Mouse (Mus musculus): ENCODE results near the gene Steap2. TPM values are rescaled to one million over a fixed set of nuclear protein-coding genes. Genes with fewer than 3 reads are reported as not detected.

The Steap2 gene
- 2.8 and 2.9 TPM in 2 replicates for polyA plus RNA-seq (2015; fragmentation: Nextera tagmentation; extraction: Ambion mirVana)

- Histone ChIP-seq H3K36me3 (no peaks in the 10 kb centered on the region), H3K4me1 (0 out of 2 replicates have a peak, but pooled peaks cover 2% of the 10 kb centered on the region), H3K9me3 (no peaks in the 10 kb centered on the region), H3K4me3 (peak within 1 kb of the TSS; percentile 85), H3K9ac (peak within 1 kb of the TSS; percentile 90), H3K27me3 (replicated peaks) (no peaks in the 10 kb centered on the region; the same call in 1 of the 2 replicates), H3K27ac (replicated peaks) (no peak within 1 kb of the TSS; the same call in 1 of the 2 replicates), H3K4me2 (peak within 1 kb of the TSS; percentile 86)
- under 1% methylated on average over 66 of the region's 66 CpGs for WGBS
- ATAC-seq (ENCODE audit: extremely low read depth, insufficient number of reproducible peaks, low FRiP score, low TSS enrichment), result peak; percentile 52; the same call in 1 of the 2 replicates
Observed at GRCm38 (mm10) chr5:5693956-5694653, at the start of gene Steap2. TSS of gene Steap2 (minus strand) at chr5:5694578.

GRCm38 (mm10) chr5:5734445-5734844 lies 40.1 kb upstream of the Steap2 start:
- H3K9me3 ChIP-seq, result no peaks in the 10 kb centered on the region
- H3K4me3 ChIP-seq, result no peak overlapping the region
- no peak overlapping the region for H3K9ac ChIP-seq
- no peak overlapping the region for H3K27ac ChIP-seq (replicated peaks)
- no peaks in the 10 kb centered on the region for H3K36me3 ChIP-seq
- H3K4me1 ChIP-seq, result 0 out of 2 replicates have a peak, but pooled peaks cover 4% of the 10 kb centered on the region
- 85% methylated on average over 9 of the region's 9 CpGs for WGBS
- no peak overlapping the region for H3K4me2 ChIP-seq
- no peak for ATAC-seq (ENCODE audit: extremely low read depth, insufficient number of reproducible peaks, low FRiP score, low TSS enrichment)
- no peaks in the 10 kb centered on the region for H3K27me3 ChIP-seq (replicated peaks)

- Histone ChIP-seq H3K4me1 (0 out of 2 replicates have a peak, but pooled peaks cover 3% of the 10 kb centered on the region), H3K4me3 (no peak overlapping the region), H3K27me3 (replicated peaks) (no peaks in the 10 kb centered on the region), H3K36me3 (no peaks in the 10 kb centered on the region), H3K9me3 (no peaks in the 10 kb centered on the region), H3K4me2 (no peak overlapping the region), H3K27ac (replicated peaks) (no peak overlapping the region), H3K9ac (no peak overlapping the region)
- 61% methylated on average over 2 of the region's 2 CpGs for WGBS
- no peak for ATAC-seq (ENCODE audit: extremely low read depth, insufficient number of reproducible peaks, low FRiP score, low TSS enrichment)
Observed at GRCm38 (mm10) chr5:5732858-5733257, 38.5 kb upstream of the Steap2 start.

- H3K9ac ChIP-seq, result no peak overlapping the region
- H3K36me3 ChIP-seq, result no peaks in the 10 kb centered on the region
- H3K9me3 ChIP-seq, result no peaks in the 10 kb centered on the region
- 85% methylated on average over 3 of the region's 3 CpGs for WGBS
- no peaks in the 10 kb centered on the region for H3K4me1 ChIP-seq
- H3K27me3 ChIP-seq (replicated peaks), result no peaks in the 10 kb centered on the region
- no peak overlapping the region for H3K27ac ChIP-seq (replicated peaks)
- H3K4me3 ChIP-seq, result no peak overlapping the region
- H3K4me2 ChIP-seq, result no peak overlapping the region
- ATAC-seq (ENCODE audit: extremely low read depth, insufficient number of reproducible peaks, low FRiP score, low TSS enrichment), result no peak
Observed at GRCm38 (mm10) chr5:5732208-5732607, 37.8 kb upstream of the Steap2 start.

- WGBS, result 80% methylated on average over 4 of the region's 4 CpGs
- H3K4me1 ChIP-seq, result no peaks in the 10 kb centered on the region
- no peak overlapping the region for H3K4me3 ChIP-seq
- H3K27ac ChIP-seq (replicated peaks), result no peak overlapping the region
- no peaks in the 10 kb centered on the region for H3K9me3 ChIP-seq
- H3K27me3 ChIP-seq (replicated peaks), result no peaks in the 10 kb centered on the region
- no peak overlapping the region for H3K4me2 ChIP-seq
- no peak overlapping the region for H3K9ac ChIP-seq
- no peaks in the 10 kb centered on the region for H3K36me3 ChIP-seq
- no peak for ATAC-seq (ENCODE audit: extremely low read depth, insufficient number of reproducible peaks, low FRiP score, low TSS enrichment)
Observed at GRCm38 (mm10) chr5:5729904-5730303, 35.5 kb upstream of the Steap2 start.

- H3K9me3 ChIP-seq, result no peaks in the 10 kb centered on the region
- no peak overlapping the region for H3K9ac ChIP-seq
- 81% methylated on average over 7 of the region's 7 CpGs for WGBS
- H3K4me2 ChIP-seq, result no peak overlapping the region
- H3K27me3 ChIP-seq (replicated peaks), result no peaks in the 10 kb centered on the region
- H3K36me3 ChIP-seq, result no peaks in the 10 kb centered on the region
- H3K4me3 ChIP-seq, result no peak overlapping the region
- no peak overlapping the region for H3K27ac ChIP-seq (replicated peaks)
- H3K4me1 ChIP-seq, result no peaks in the 10 kb centered on the region
- no peak for ATAC-seq (ENCODE audit: extremely low read depth, insufficient number of reproducible peaks, low FRiP score, low TSS enrichment)
Observed at GRCm38 (mm10) chr5:5722217-5722616, 27.8 kb upstream of the Steap2 start.

- Histone ChIP-seq H3K4me2 (no peak overlapping the region), H3K27ac (replicated peaks) (no peak overlapping the region), H3K4me1 (no peaks in the 10 kb centered on the region), H3K27me3 (replicated peaks) (no peaks in the 10 kb centered on the region), H3K9me3 (no peaks in the 10 kb centered on the region), H3K9ac (no peak overlapping the region), H3K36me3 (no peaks in the 10 kb centered on the region), H3K4me3 (no peak overlapping the region)
- WGBS, result 57% methylated on average over 4 of the region's 4 CpGs
- ATAC-seq (ENCODE audit: extremely low read depth, insufficient number of reproducible peaks, low FRiP score, low TSS enrichment), result no peak
Observed at GRCm38 (mm10) chr5:5711032-5711431, 16.7 kb upstream of the Steap2 start.

GRCm38 (mm10) chr5:5707341-5708278 lies 13.2 kb upstream of the Steap2 start:
- Histone ChIP-seq H3K9ac (no peak overlapping the region), H3K36me3 (no peaks in the 10 kb centered on the region), H3K4me2 (no peak overlapping the region), H3K4me1 (no peaks in the 10 kb centered on the region), H3K27me3 (replicated peaks) (no peaks in the 10 kb centered on the region), H3K9me3 (no peaks in the 10 kb centered on the region), H3K4me3 (no peak overlapping the region), H3K27ac (replicated peaks) (no peak overlapping the region)
- WGBS, result 61% methylated on average over 13 of the region's 13 CpGs
- no peak for ATAC-seq (ENCODE audit: extremely low read depth, insufficient number of reproducible peaks, low FRiP score, low TSS enrichment)

- no peak overlapping the region for H3K4me2 ChIP-seq
- H3K27me3 ChIP-seq (replicated peaks), result no peaks in the 10 kb centered on the region
- no peak overlapping the region for H3K4me3 ChIP-seq
- H3K4me1 ChIP-seq, result no peaks in the 10 kb centered on the region
- no peaks in the 10 kb centered on the region for H3K36me3 ChIP-seq
- H3K9ac ChIP-seq, result no peak overlapping the region
- ATAC-seq (ENCODE audit: extremely low read depth, insufficient number of reproducible peaks, low FRiP score, low TSS enrichment), result no peak
- 56% methylated on average over 2 of the region's 2 CpGs for whole genome bisulfite sequencing
- H3K9me3 ChIP-seq, result no peaks in the 10 kb centered on the region
- H3K27ac ChIP-seq (replicated peaks), result no peak overlapping the region
Observed at GRCm38 (mm10) chr5:5705019-5705418, 10.6 kb upstream of the Steap2 start.

GRCm38 (mm10) chr5:5700386-5700785 lies 6.0 kb upstream of the Steap2 start:
- ATAC-seq (ENCODE audit: extremely low read depth, insufficient number of reproducible peaks, low FRiP score, low TSS enrichment), result no peak
- Histone ChIP-seq H3K27ac (replicated peaks) (no peak overlapping the region), H3K9me3 (no peaks in the 10 kb centered on the region), H3K9ac (no peak overlapping the region), H3K27me3 (replicated peaks) (no peaks in the 10 kb centered on the region), H3K4me2 (no peak overlapping the region), H3K4me3 (no peak overlapping the region), H3K4me1 (no peaks in the 10 kb centered on the region), H3K36me3 (no peaks in the 10 kb centered on the region)
- WGBS, result 74% methylated on average over 2 of the region's 2 CpGs

- no peak overlapping the region for H3K9ac ChIP-seq
- H3K27me3 ChIP-seq (replicated peaks), result no peaks in the 10 kb centered on the region
- 49% methylated on average over 3 of the region's 3 CpGs for whole genome bisulfite sequencing
- no peaks in the 10 kb centered on the region for H3K4me1 ChIP-seq
- H3K36me3 ChIP-seq, result no peaks in the 10 kb centered on the region
- H3K4me3 ChIP-seq, result no peak overlapping the region
- H3K4me2 ChIP-seq, result no peak overlapping the region
- no peaks in the 10 kb centered on the region for H3K9me3 ChIP-seq
- H3K27ac ChIP-seq (replicated peaks), result no peak overlapping the region
- no peak for ATAC-seq (ENCODE audit: extremely low read depth, insufficient number of reproducible peaks, low FRiP score, low TSS enrichment)
Observed at GRCm38 (mm10) chr5:5698830-5699229, 4.5 kb upstream of the Steap2 start.
